Mouse (Mus musculus): ENCODE data around the gene Ttc28. TPM values are rescaled to one million over a fixed set of nuclear protein-coding genes. Genes with fewer than 3 reads are reported as not detected.
"Not testable (repeated sequence)": the region's sequence is repeated elsewhere in the genome, so short reads cannot be mapped to it uniquely, and the experiment has no call there.

The Ttc28 gene
- polyA plus RNA-seq, 1 experiment from 2014 or later, result 28.2 TPM

DNA sequence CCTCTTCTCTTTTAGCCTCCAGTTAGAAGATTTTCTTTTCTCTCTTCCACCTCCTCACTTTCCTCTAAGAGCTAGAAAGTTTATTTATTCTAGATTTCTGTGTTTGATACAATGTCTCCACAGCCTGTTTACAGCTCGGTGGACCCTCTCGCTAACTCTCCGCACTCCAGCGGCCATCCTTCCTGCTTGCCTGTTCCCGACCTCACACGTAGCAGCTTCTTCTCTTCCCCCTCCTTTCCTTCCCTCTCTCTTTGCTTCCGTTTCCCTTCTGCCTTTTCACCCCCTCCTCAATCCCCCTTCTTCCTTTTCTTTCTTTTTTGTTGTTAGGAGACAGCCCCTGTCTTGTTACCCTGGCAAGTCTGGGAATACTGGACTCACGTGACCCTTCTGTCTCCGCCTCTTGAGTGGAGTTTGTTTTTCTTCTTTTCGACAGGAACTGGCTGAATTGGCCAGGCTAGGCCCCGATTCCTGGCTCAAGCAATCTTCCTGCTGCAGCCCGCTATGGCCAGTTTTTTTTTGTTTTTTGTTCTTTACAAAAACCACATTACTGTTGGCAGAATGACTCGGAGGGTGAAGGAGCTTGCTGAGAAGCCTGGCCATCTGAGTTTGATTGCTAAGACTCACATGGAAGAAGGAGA, 20.5 kb upstream of the Ttc28 start:
- Histone ChIP-seq H3K36me3 (no peaks in the 10 kb centered on the region), H3K27ac (peak overlapping the region; percentile 70; the same call in 1 of the 2 replicates), H3K27me3 (no peaks in the 10 kb centered on the region), H3K9me3 (replicated peaks) (no peaks in the 10 kb centered on the region), H3K9ac (no peak overlapping the region), H3K4me1 (0 out of 2 replicates have a peak, but pooled peaks cover 2% of the 10 kb centered on the region), H3K4me2 (replicated peaks) (no peak overlapping the region; the same call in 1 of the 2 replicates), H3K4me3 (no peak overlapping the region)
- no peak for ATAC-seq (ENCODE audit: low FRiP score)
- 60% methylated on average over 13 of the region's 13 CpGs for WGBS

GRCm38 (mm10) chr5:110860445-110860844, 19.2 kb upstream of the Ttc28 start:
- no peaks in the 10 kb centered on the region for H3K9me3 ChIP-seq (replicated peaks)
- ATAC-seq (ENCODE audit: low FRiP score), result no peak
- WGBS, result 91% methylated on average over 5 of the region's 5 CpGs
- no peak overlapping the region for H3K9ac ChIP-seq
- no peak overlapping the region for H3K4me2 ChIP-seq (replicated peaks)
- H3K4me1 ChIP-seq, result 0 out of 2 replicates have a peak, but pooled peaks cover 2% of the 10 kb centered on the region
- H3K36me3 ChIP-seq, result no peaks in the 10 kb centered on the region
- no peaks in the 10 kb centered on the region for H3K27me3 ChIP-seq
- H3K4me3 ChIP-seq, result no peak overlapping the region
- no peak overlapping the region for H3K27ac ChIP-seq

GRCm38 (mm10) chr5:110868460-110868859, 11.1 kb upstream of the Ttc28 start:
- Histone ChIP-seq H3K4me1 (peaks cover 12% of the 10 kb centered on the region; the same call in 1 of the 2 replicates), H3K9ac (no peak overlapping the region), H3K27me3 (no peaks in the 10 kb centered on the region), H3K4me2 (replicated peaks) (no peak overlapping the region), H3K36me3 (peaks cover 11% of the 10 kb centered on the region), H3K4me3 (no peak overlapping the region), H3K27ac (peak overlapping the region; percentile 32; the same call in 1 of the 2 replicates), H3K9me3 (replicated peaks) (no peaks in the 10 kb centered on the region)
- 73% methylated on average over 4 of the region's 4 CpGs for WGBS
- ATAC-seq (ENCODE audit: low FRiP score), result no peak

GRCm38 (mm10) chr5:110869242-110869669, 10.3 kb upstream of the Ttc28 start:
- H3K36me3 ChIP-seq, result peaks cover 11% of the 10 kb centered on the region
- peak overlapping the region; percentile 32; the same call in 1 of the 2 replicates for H3K27ac ChIP-seq

GRCm38 (mm10) chr5:110873160-110873559, 6.4 kb upstream of the Ttc28 start:
- ATAC-seq (ENCODE audit: low FRiP score), result no peak
- H3K4me2 ChIP-seq (replicated peaks), result no peak overlapping the region

More at GRCm38 (mm10) chr5:110869242-110869669, 10.3 kb upstream of the Ttc28 start:
- no peak overlapping the region for H3K9ac ChIP-seq
- H3K4me3 ChIP-seq, result no peak overlapping the region
- no peaks in the 10 kb centered on the region for H3K27me3 ChIP-seq
- no peaks in the 10 kb centered on the region for H3K9me3 ChIP-seq (replicated peaks)
- H3K4me1 ChIP-seq, result peaks cover 12% of the 10 kb centered on the region; the same call in 1 of the 2 replicates
- no peak overlapping the region for H3K4me2 ChIP-seq (replicated peaks)
- ATAC-seq (ENCODE audit: low FRiP score), result no peak
- 52% methylated on average over 8 of the region's 8 CpGs for WGBS

GRCm38 (mm10) chr5:110874711-110875110, 4.9 kb upstream of the Ttc28 start:
- ATAC-seq (ENCODE audit: low FRiP score), result no peak
- Histone ChIP-seq H3K4me1 (no peaks in the 10 kb centered on the region; the same call in 1 of the 2 replicates), H3K9ac (no peak overlapping the region), H3K9me3 (replicated peaks) (no peaks in the 10 kb centered on the region), H3K36me3 (peaks cover 5% of the 10 kb centered on the region; the same call in 1 of the 2 replicates), H3K27me3 (no peaks in the 10 kb centered on the region), H3K27ac (no peak overlapping the region), H3K4me3 (no peak overlapping the region), H3K4me2 (replicated peaks) (no peak overlapping the region)

More at GRCm38 (mm10) chr5:110873160-110873559, 6.4 kb upstream of the Ttc28 start:
- no peaks in the 10 kb centered on the region for H3K27me3 ChIP-seq
- H3K9me3 ChIP-seq (replicated peaks), result no peaks in the 10 kb centered on the region
- H3K36me3 ChIP-seq, result peaks cover 5% of the 10 kb centered on the region; the same call in 1 of the 2 replicates
- peak overlapping the region; percentile 48 for H3K27ac ChIP-seq
- H3K4me1 ChIP-seq, result peaks cover 9% of the 10 kb centered on the region
- 76% methylated on average over 6 of the region's 6 CpGs for WGBS
- H3K4me3 ChIP-seq, result no peak overlapping the region
- no peak overlapping the region for H3K9ac ChIP-seq

DNA sequence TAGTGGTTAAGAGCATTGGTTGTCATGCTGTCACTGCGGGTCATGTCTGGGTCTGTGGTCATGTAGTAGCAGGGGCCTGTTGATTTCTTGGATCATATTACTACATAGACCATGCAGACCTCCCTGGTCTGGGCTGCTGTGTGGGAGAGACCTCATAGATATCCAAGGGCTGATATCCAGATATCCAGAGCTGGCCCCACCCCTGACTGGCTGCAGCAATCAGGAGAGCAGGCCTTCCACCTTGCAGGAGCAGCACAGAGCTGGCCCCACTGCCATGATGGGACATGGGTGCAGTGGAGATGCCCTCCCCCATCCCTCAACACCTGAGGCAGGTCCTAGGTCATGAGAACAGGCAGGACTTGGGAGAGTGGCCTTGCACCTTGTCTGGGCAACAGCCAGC, 4.3 kb upstream of the Ttc28 start:
- WGBS, result 71% methylated on average over 1 of the region's 1 CpGs
- peak overlapping the region; percentile 55 for H3K27ac ChIP-seq

GRCm38 (mm10) chr5:110877666-110878505, 1.7 kb upstream of the Ttc28 start:
- Histone ChIP-seq H3K27me3 (no peaks in the 10 kb centered on the region), H3K9ac (no peak overlapping the region), H3K9me3 (replicated peaks) (no peaks in the 10 kb centered on the region), H3K4me1 (peaks cover 9% of the 10 kb centered on the region), H3K36me3 (no peaks in the 10 kb centered on the region), H3K27ac (no peak overlapping the region), H3K4me3 (no peak overlapping the region), H3K4me2 (replicated peaks) (no peak overlapping the region)
- no peak for ATAC-seq (ENCODE audit: low FRiP score)
- 77% methylated on average over 5 of the region's 5 CpGs for WGBS

More for the DNA sequence above, 4.3 kb upstream of the Ttc28 start:
- Histone ChIP-seq H3K27me3 (no peaks in the 10 kb centered on the region), H3K4me2 (replicated peaks) (no peak overlapping the region), H3K36me3 (peaks cover under 1% of the 10 kb centered on the region; the same call in 1 of the 2 replicates), H3K9ac (no peak overlapping the region), H3K4me3 (no peak overlapping the region), H3K9me3 (replicated peaks) (no peaks in the 10 kb centered on the region), H3K4me1 (peaks cover 2% of the 10 kb centered on the region)
- ATAC-seq (ENCODE audit: low FRiP score), result no peak

DNA sequence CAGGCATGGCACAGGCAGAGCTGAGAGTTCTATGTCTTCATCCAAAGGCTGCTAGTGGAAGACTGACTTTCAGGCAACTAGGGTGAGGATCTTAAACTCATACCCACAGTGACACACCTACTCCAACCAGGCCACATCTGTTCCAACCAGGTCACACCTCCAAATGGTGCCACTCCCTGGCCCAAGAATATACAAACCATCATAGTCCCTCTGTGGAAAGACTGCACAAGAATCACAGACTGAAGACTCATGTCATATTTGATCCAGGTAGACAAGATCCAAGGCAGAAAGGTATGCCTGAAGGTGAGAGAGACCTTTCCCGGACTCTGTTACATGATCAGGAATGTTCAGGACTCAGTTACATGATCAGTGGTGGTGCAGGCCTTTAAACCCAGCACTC, 1.1 kb upstream of the Ttc28 start:
- H3K4me2 ChIP-seq (replicated peaks); H3K27me3 ChIP-seq; H3K9me3 ChIP-seq (replicated peaks); ATAC-seq (ENCODE audit: low FRiP score); H3K36me3 ChIP-seq; H3K27ac ChIP-seq; H3K4me3 ChIP-seq; H3K4me1 ChIP-seq; H3K9ac ChIP-seq: not testable (repeated sequence)
- 97% methylated on average over 1 of the region's 1 CpGs for WGBS

DNA sequence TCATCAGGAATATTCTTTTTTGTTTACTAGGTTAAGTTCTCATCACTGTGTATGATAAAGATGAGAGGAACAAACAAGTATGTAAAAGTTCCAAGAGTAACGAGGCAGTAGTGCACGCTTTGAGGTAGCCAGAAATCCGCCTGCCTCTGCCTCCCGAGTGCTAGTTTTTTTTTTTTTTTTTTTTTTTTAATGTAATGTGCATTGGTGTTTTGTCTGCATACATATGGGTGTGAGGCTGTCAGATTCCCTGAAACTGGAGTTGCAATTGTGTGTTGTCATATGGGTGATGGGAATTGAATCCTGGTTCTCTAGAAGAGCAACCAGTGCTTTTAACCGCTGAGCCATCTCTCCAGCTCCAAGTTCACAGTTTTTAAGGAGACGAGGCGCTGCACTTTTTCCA, 561 bp upstream of the Ttc28 start:
- no peak for ATAC-seq (ENCODE audit: low FRiP score)
- 62% methylated on average over 7 of the region's 7 CpGs for WGBS

GRCm38 (mm10) chr5:110888596-110888995, 9.0 kb downstream of the Ttc28 start:
- H3K4me1 ChIP-seq, result no peaks in the 10 kb centered on the region
- H3K4me3 ChIP-seq, result no peak overlapping the region
- H3K36me3 ChIP-seq, result peaks cover 22% of the 10 kb centered on the region
- H3K9me3 ChIP-seq (replicated peaks), result no peaks in the 10 kb centered on the region
- no peak for ATAC-seq (ENCODE audit: low FRiP score)
- H3K4me2 ChIP-seq (replicated peaks), result no peak overlapping the region
- 91% methylated on average over 4 of the region's 4 CpGs for WGBS
- H3K27ac ChIP-seq, result no peak overlapping the region
- H3K9ac ChIP-seq, result no peak overlapping the region
- no peaks in the 10 kb centered on the region for H3K27me3 ChIP-seq

More for the DNA sequence above, 561 bp upstream of the Ttc28 start:
- H3K4me2 ChIP-seq (replicated peaks), result peak overlapping the region; percentile 80
- H3K4me1 ChIP-seq, result peaks cover 9% of the 10 kb centered on the region
- H3K9me3 ChIP-seq (replicated peaks), result no peaks in the 10 kb centered on the region
- peak overlapping the region; percentile 80 for H3K4me3 ChIP-seq
- no peaks in the 10 kb centered on the region for H3K36me3 ChIP-seq
- peak overlapping the region; percentile 91 for H3K9ac ChIP-seq
- H3K27ac ChIP-seq, result peak overlapping the region; percentile 84
- H3K27me3 ChIP-seq, result no peaks in the 10 kb centered on the region

GRCm38 (mm10) chr5:110889945-110890344, 10.3 kb downstream of the Ttc28 start:
- Histone ChIP-seq H3K27me3 (no peaks in the 10 kb centered on the region), H3K36me3 (peaks cover 34% of the 10 kb centered on the region), H3K27ac (no peak overlapping the region), H3K4me2 (replicated peaks) (no peak overlapping the region), H3K9ac (no peak overlapping the region), H3K4me3 (no peak overlapping the region), H3K4me1 (no peaks in the 10 kb centered on the region), H3K9me3 (replicated peaks) (no peaks in the 10 kb centered on the region)
- 88% methylated on average over 1 of the region's 1 CpGs for WGBS
- no peak for ATAC-seq (ENCODE audit: low FRiP score)

Measured in hindbrain, embryonic 12.5 days (tissue).